Mouse (Mus musculus): ENCODE results near the gene Dusp19. TPM values are rescaled to one million over a fixed set of nuclear protein-coding genes. Genes with fewer than 3 reads are reported as not detected.

Dusp19 gene
- polyA plus RNA-seq, 1 experiment from 2014 or later = 20.0 TPM

DNA sequence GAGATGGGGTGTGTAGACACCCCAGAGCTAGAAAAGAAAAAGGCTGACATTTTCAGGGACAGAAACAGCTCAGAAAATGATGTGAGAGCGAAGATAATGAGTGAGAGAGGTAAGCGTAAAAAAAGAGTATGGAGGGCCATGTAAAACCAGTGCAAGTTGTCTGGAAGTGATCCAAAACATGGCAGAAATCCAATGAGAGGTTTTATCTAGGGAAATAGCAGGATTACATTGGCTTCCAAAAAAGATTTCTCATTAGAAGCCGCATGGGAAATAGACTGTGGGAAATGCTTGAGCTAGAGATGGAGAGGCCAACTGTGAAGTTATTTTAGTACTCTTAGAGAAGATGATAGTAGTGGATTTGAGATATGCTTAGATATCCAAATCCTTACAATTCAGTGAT lies 5.1 kb downstream of the Dusp19 start:
- ATAC-seq (ENCODE audit: low FRiP score, low TSS enrichment) (no peak), DNase-seq (no peak)
- peaks cover 7% of the 10 kb centered on the region for H3K4me1 ChIP-seq (ENCODE audit: control insufficient read depth, insufficient read depth, low read length)
- H3K4me3 ChIP-seq (replicated peaks; ENCODE audit: low read depth, low read length) = no peak overlapping the region
- H3K27me3 ChIP-seq (ENCODE audit: control insufficient read depth, insufficient read depth, low read length) = no peaks in the 10 kb centered on the region
- no peak overlapping the region for H3K27ac ChIP-seq (replicated peaks; ENCODE audit: low read depth, low read length)
- peaks cover 14% of the 10 kb centered on the region; the same call in 1 of the 2 replicates for H3K36me3 ChIP-seq (ENCODE audit: control insufficient read depth, insufficient read depth, low read length)
- H3K9ac ChIP-seq (replicated peaks; ENCODE audit: low read length) = no peak overlapping the region
- H3K4me2 ChIP-seq (ENCODE audit: low read length) = no peak overlapping the region
- 94% methylated on average over 3 of the region's 3 CpGs for WGBS
- no peaks in the 10 kb centered on the region for H3K9me3 ChIP-seq (ENCODE audit: control insufficient read depth, low read length)

DNA sequence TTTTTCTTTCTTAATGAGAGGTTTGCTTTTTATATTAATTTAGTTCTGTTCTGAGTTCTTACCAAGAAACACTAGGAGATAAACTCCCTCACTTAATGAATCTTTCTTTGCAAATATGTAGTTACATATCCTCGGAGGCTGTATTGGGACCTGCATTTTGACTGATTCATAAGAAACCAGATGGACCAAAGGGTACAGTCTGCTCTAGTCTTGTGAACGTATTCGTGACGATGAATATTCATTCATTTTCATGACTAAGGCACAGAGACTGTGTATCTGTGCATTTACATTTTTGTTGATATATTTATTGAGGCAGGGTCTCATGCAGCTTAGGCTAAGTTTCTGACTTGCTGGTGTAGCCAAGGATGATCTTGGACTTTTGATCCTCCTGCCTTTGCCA lies 7.7 kb downstream of the Dusp19 start:
- H3K36me3 ChIP-seq (ENCODE audit: control insufficient read depth, insufficient read depth, low read length) = peaks cover 14% of the 10 kb centered on the region; the same call in 1 of the 2 replicates
- H3K27ac ChIP-seq (replicated peaks; ENCODE audit: low read depth, low read length) = no peak overlapping the region
- H3K4me3 ChIP-seq (replicated peaks; ENCODE audit: low read depth, low read length) = no peak overlapping the region
- DNase-seq (no peak), ATAC-seq (ENCODE audit: low FRiP score, low TSS enrichment) (no peak)
- no peak overlapping the region for H3K9ac ChIP-seq (replicated peaks; ENCODE audit: low read length)
- no peaks in the 10 kb centered on the region for H3K9me3 ChIP-seq (ENCODE audit: control insufficient read depth, low read length)
- WGBS = 96% methylated on average over 4 of the region's 4 CpGs
- H3K27me3 ChIP-seq (ENCODE audit: control insufficient read depth, insufficient read depth, low read length) = no peaks in the 10 kb centered on the region
- H3K4me2 ChIP-seq (ENCODE audit: low read length) = no peak overlapping the region
- no peaks in the 10 kb centered on the region for H3K4me1 ChIP-seq (ENCODE audit: control insufficient read depth, insufficient read depth, low read length)

DNA sequence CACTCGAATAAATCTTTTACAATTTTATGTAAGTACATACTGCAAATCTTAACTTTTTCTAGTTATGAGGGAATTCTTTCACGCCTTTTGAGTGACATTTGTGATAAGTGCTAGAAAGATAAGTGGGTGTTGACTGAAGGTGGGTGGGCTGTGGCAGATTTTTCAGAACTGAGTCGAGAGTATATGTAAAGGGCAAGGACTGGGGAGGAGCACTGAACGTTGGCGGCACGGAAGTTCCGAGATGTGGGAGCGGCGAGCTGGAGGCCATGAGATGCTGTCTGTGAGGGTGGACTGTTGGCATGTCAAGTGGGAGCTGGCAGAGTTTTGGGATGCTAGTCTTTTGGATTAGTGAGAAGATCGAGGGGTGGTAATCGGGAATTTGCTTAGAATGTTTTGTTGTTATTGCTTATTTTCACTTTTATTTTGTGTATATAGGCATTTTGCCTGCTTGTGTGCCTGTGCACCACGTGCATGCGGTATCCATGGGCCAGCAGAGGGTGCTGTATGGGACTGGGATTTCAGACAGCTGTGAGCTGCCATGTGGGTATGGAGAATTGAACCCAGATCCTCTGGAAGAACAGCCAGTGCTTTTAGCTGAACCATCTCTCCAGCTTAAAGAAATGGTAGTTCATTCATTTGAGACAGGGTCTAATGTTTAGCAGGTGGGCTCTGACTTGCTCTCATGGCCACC lies 15.6 kb downstream of the Dusp19 start:
- ATAC-seq (ENCODE audit: low FRiP score, low TSS enrichment) (no peak), DNase-seq (no peak)
- Histone ChIP-seq H3K4me1 (ENCODE audit: control insufficient read depth, insufficient read depth, low read length) (no peaks in the 10 kb centered on the region), H3K27ac (replicated peaks; ENCODE audit: low read depth, low read length) (no peak overlapping the region), H3K36me3 (ENCODE audit: control insufficient read depth, insufficient read depth, low read length) (no peaks in the 10 kb centered on the region), H3K4me2 (ENCODE audit: low read length) (no peak overlapping the region), H3K9me3 (ENCODE audit: control insufficient read depth, low read length) (no peaks in the 10 kb centered on the region), H3K9ac (replicated peaks; ENCODE audit: low read length) (no peak overlapping the region), H3K27me3 (ENCODE audit: control insufficient read depth, insufficient read depth, low read length) (no peaks in the 10 kb centered on the region), H3K4me3 (replicated peaks; ENCODE audit: low read depth, low read length) (no peak overlapping the region)
- WGBS = 94% methylated on average over 13 of the region's 13 CpGs

GRCm38 (mm10) chr2:80638364-80639241 lies 21.8 kb downstream of the Dusp19 start:
- DNase-seq (peak; percentile 96), ATAC-seq (ENCODE audit: low FRiP score, low TSS enrichment) (peak; percentile 97)
- Histone ChIP-seq H3K9me3 (ENCODE audit: control insufficient read depth, low read length) (no peaks in the 10 kb centered on the region), H3K36me3 (ENCODE audit: control insufficient read depth, insufficient read depth, low read length) (peaks cover 9% of the 10 kb centered on the region), H3K27ac (replicated peaks; ENCODE audit: low read depth, low read length) (peak overlapping the region; percentile 71), H3K27me3 (ENCODE audit: control insufficient read depth, insufficient read depth, low read length) (no peaks in the 10 kb centered on the region), H3K9ac (replicated peaks; ENCODE audit: low read length) (peak overlapping the region; percentile 61), H3K4me2 (ENCODE audit: low read length) (peak overlapping the region; percentile 56), H3K4me1 (ENCODE audit: control insufficient read depth, insufficient read depth, low read length) (peaks cover 10% of the 10 kb centered on the region), H3K4me3 (replicated peaks; ENCODE audit: low read depth, low read length) (peak overlapping the region; percentile 86)
- under 1% methylated on average over 45 of the region's 45 CpGs for whole genome bisulfite sequencing

DNA sequence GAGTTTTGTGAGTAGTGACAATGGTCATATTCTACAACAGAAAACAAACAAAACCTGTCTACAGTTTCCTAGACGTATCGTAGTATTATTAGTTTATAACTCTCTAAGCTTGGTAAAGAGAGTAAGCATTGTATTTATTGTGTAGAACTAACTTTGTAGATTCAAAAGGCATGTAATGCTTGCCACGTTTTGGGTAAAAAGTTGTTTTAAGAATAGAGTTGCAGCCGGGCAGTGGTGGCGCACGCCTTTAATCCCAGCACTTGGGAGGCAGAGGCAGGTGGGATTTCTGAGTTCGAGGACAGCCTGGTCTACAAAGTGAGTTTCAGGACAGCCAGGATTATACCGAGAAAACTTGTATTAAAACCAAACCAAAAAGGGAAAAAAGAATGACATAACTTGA lies 22.6 kb downstream of the Dusp19 start:
- Histone ChIP-seq H3K4me1 (ENCODE audit: control insufficient read depth, insufficient read depth, low read length) (peaks cover 10% of the 10 kb centered on the region), H3K27me3 (ENCODE audit: control insufficient read depth, insufficient read depth, low read length) (no peaks in the 10 kb centered on the region), H3K9me3 (ENCODE audit: control insufficient read depth, low read length) (no peaks in the 10 kb centered on the region), H3K36me3 (ENCODE audit: control insufficient read depth, insufficient read depth, low read length) (peaks cover 17% of the 10 kb centered on the region), H3K9ac (replicated peaks; ENCODE audit: low read length) (peak overlapping the region; percentile 61; the same call in 1 of the 2 replicates), H3K4me3 (replicated peaks; ENCODE audit: low read depth, low read length) (peak overlapping the region; percentile 86), H3K4me2 (ENCODE audit: low read length) (peak overlapping the region; percentile 56), H3K27ac (replicated peaks; ENCODE audit: low read depth, low read length) (no peak overlapping the region)
- no peak for ATAC-seq (ENCODE audit: low FRiP score, low TSS enrichment)
- WGBS = 15% methylated on average over 8 of the region's 8 CpGs
- DNase-seq = peak; percentile 2

GRCm38 (mm10) chr2:80639864-80640263 lies 23.0 kb downstream of the Dusp19 start:
- H3K36me3 ChIP-seq (ENCODE audit: control insufficient read depth, insufficient read depth, low read length) = peaks cover 20% of the 10 kb centered on the region
- 63% methylated on average over 3 of the region's 3 CpGs for WGBS
- no peak overlapping the region for H3K9ac ChIP-seq (replicated peaks; ENCODE audit: low read length)
- DNase-seq (no peak), ATAC-seq (ENCODE audit: low FRiP score, low TSS enrichment) (no peak)
- H3K4me3 ChIP-seq (replicated peaks; ENCODE audit: low read depth, low read length) = no peak overlapping the region; the same call in 1 of the 2 replicates
- peaks cover 10% of the 10 kb centered on the region for H3K4me1 ChIP-seq (ENCODE audit: control insufficient read depth, insufficient read depth, low read length)
- H3K4me2 ChIP-seq (ENCODE audit: low read length) = peak overlapping the region; percentile 56
- no peak overlapping the region for H3K27ac ChIP-seq (replicated peaks; ENCODE audit: low read depth, low read length)
- H3K9me3 ChIP-seq (ENCODE audit: control insufficient read depth, low read length) = no peaks in the 10 kb centered on the region
- no peaks in the 10 kb centered on the region for H3K27me3 ChIP-seq (ENCODE audit: control insufficient read depth, insufficient read depth, low read length)

GRCm38 (mm10) chr2:80661414-80661813 lies 44.6 kb downstream of the Dusp19 start:
- Histone ChIP-seq H3K27me3 (ENCODE audit: control insufficient read depth, insufficient read depth, low read length) (no peaks in the 10 kb centered on the region), H3K4me1 (ENCODE audit: control insufficient read depth, insufficient read depth, low read length) (no peaks in the 10 kb centered on the region), H3K4me2 (ENCODE audit: low read length) (no peak overlapping the region), H3K4me3 (replicated peaks; ENCODE audit: low read depth, low read length) (no peak overlapping the region), H3K36me3 (ENCODE audit: control insufficient read depth, insufficient read depth, low read length) (peaks cover 15% of the 10 kb centered on the region), H3K9me3 (ENCODE audit: control insufficient read depth, low read length) (no peaks in the 10 kb centered on the region), H3K27ac (replicated peaks; ENCODE audit: low read depth, low read length) (no peak overlapping the region), H3K9ac (replicated peaks; ENCODE audit: low read length) (no peak overlapping the region)
- DNase-seq (no peak), ATAC-seq (ENCODE audit: low FRiP score, low TSS enrichment) (no peak)

DNA sequence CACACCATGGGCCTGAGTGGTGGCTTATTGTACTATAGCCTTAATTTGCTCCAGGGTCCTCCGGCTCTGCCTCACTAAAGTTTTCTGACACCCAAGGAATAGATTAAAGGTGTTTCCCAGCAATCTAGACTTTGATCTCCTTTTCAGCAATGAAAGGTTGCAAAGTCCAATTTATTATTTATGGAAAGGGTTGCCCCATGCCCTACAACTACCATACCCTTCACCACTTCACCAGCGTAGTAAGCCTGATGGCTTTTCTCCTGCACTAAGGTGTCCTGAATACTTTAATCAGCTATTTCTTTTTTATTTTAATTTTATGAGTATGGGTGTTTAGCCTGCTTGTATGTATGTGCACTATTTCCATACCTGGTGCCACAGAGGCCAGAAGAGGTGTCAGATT lies 45.8 kb downstream of the Dusp19 start:
- Histone ChIP-seq H3K27ac (replicated peaks; ENCODE audit: low read depth, low read length) (no peak overlapping the region), H3K4me1 (ENCODE audit: control insufficient read depth, insufficient read depth, low read length) (no peaks in the 10 kb centered on the region), H3K4me2 (ENCODE audit: low read length) (no peak overlapping the region), H3K4me3 (replicated peaks; ENCODE audit: low read depth, low read length) (no peak overlapping the region), H3K9me3 (ENCODE audit: control insufficient read depth, low read length) (no peaks in the 10 kb centered on the region), H3K27me3 (ENCODE audit: control insufficient read depth, insufficient read depth, low read length) (no peaks in the 10 kb centered on the region), H3K36me3 (ENCODE audit: control insufficient read depth, insufficient read depth, low read length) (peaks cover 11% of the 10 kb centered on the region), H3K9ac (replicated peaks; ENCODE audit: low read length) (no peak overlapping the region)
- DNase-seq (no peak), ATAC-seq (ENCODE audit: low FRiP score, low TSS enrichment) (no peak)
- 93% methylated on average over 2 of the region's 2 CpGs for WGBS

Measured in midbrain, embryonic 14.5 days (tissue).